Mouse (Mus musculus) brain, embryonic 14.5 days (tissue): Measurements from ENCODE around the gene Usp18.

Experiments used
- CTCF ChIP-seq: fragments of 200-500 bp; IDR thresholded peaks from 2 replicates; pipeline ENCODE4 v1.5.1; 2012; ENCODE audit warnings: inconsistent platforms, mild to moderate bottlenecking, moderate library complexity, borderline replicate concordance; ENCODE audit not compliant: insufficient read depth, insufficient read length; ENCODE audit errors: extremely low read depth
- POLR2A ChIP-seq: fragments of 200-500 bp; IDR thresholded peaks from 2 replicates; pipeline ENCODE4 v1.6.1; 2012; ENCODE audit warnings: mild to moderate bottlenecking, inconsistent platforms, borderline replicate concordance; ENCODE audit not compliant: poor library complexity, insufficient read depth, insufficient read length, severe bottlenecking; ENCODE audit errors: extremely low read depth

DNA sequence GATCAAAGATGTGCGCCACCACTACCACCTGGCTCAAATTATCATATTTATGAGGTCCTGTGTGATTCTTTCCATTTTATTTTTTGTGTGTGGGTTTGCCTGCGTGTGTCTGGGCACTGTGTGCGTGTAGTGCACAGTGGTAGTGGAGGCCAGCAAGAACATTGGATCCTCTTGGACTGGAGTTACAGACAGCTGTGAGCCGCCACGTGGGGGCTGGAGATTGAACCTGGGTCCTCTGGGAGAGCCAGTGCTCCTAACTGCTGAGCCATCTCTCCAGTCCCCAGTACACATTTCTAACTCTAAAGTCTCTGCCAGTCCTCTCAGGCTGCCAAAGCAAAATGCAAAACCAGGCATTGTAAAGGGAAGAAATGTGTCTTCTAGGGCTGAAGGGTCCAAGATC, 39.2 kb upstream of the Usp18 start:
- TF ChIP-seq POLR2A (no peak), CTCF (no peak)
